Mouse (Mus musculus) cerebellum, postnatal 36 days (tissue): ENCODE data around the gene Gm20708.
"Not testable (repeated sequence)": the region's sequence is repeated elsewhere in the genome, so short reads cannot be mapped to it uniquely, and the experiment has no call there.

Experiments
- DNase-seq, 2 experiments: peaks; one replicate each; pipeline ENCODE4 v3.0.0; 2021 to 2022; ENCODE audit warnings: mixed read lengths in 2 of 2

The Gm20708 gene

GRCm38 (mm10) chr11:117781199-117781821, 28.2 kb upstream of the Gm20708 start:
- no peak for DNase-seq

GRCm38 (mm10) chr11:117781993-117782704, 27.3 kb upstream of the Gm20708 start, which contains the start of the genes Tmc8 and Tmc6:
TSS of gene Tmc8 (plus strand) at chr11:117782076.
TSS of gene Tmc6 (minus strand) at chr11:117782198.
- no peak for DNase-seq

- no peak for DNase-seq
These were observed 26.8 kb upstream of the Gm20708 start for GRCm38 (mm10) chr11:117782705-117783034.

GRCm38 (mm10) chr11:117783089-117783488, 26.4 kb upstream of the Gm20708 start:
- DNase-seq = peak in 1 of 2 experiments; percentile 47

- no peak for DNase-seq
These were observed 25.7 kb upstream of the Gm20708 start for GRCm38 (mm10) chr11:117783683-117784309.

GRCm38 (mm10) chr11:117786294-117786693, 23.2 kb upstream of the Gm20708 start:
- DNase-seq = peak; percentile 72

- DNase-seq = not testable (repeated sequence)
These were observed 21.0 kb upstream of the Gm20708 start for GRCm38 (mm10) chr11:117788481-117788880.

GRCm38 (mm10) chr11:117790286-117790685, 19.2 kb upstream of the Gm20708 start:
- DNase-seq = peak; percentile 52 to 59

GRCm38 (mm10) chr11:117790703-117791440, 18.6 kb upstream of the Gm20708 start:
- no peak for DNase-seq

- DNase-seq = no peak
These were observed 18.1 kb upstream of the Gm20708 start for GRCm38 (mm10) chr11:117791441-117791761.

- no peak for DNase-seq
These were observed 17.1 kb upstream of the Gm20708 start for GRCm38 (mm10) chr11:117792281-117792888.

- no peak for DNase-seq
These were observed 15.4 kb upstream of the Gm20708 start for GRCm38 (mm10) chr11:117794035-117794551.

- no peak for DNase-seq
These were observed 12.5 kb upstream of the Gm20708 start for GRCm38 (mm10) chr11:117796954-117797353.

- no peak for DNase-seq
These were observed 11.8 kb upstream of the Gm20708 start, which contains the start of gene 6030468B19Rik for GRCm38 (mm10) chr11:117797511-117798159. TSS of gene 6030468B19Rik (plus strand) at chr11:117797660.

- DNase-seq = no peak
These were observed 11.3 kb upstream of the Gm20708 start for GRCm38 (mm10) chr11:117798160-117798541.

GRCm38 (mm10) chr11:117799174-117799573, 10.3 kb upstream of the Gm20708 start:
- DNase-seq = no peak

- DNase-seq = no peak
These were observed 9.4 kb upstream of the Gm20708 start for GRCm38 (mm10) chr11:117800038-117800437.

- DNase-seq = no peak
These were observed 7.8 kb upstream of the Gm20708 start for GRCm38 (mm10) chr11:117801650-117802049.

GRCm38 (mm10) chr11:117803166-117803688, 6.2 kb upstream of the Gm20708 start:
- DNase-seq = no peak

GRCm38 (mm10) chr11:117806781-117807180, 2.7 kb upstream of the Gm20708 start:
- no peak for DNase-seq

GRCm38 (mm10) chr11:117810401-117811046, 1.1 kb downstream of the Gm20708 start:
- peak; percentile 38 to 50 for DNase-seq
